Mouse (Mus musculus): ENCODE data around the gene Chit1. TPM values are rescaled to one million over a fixed set of nuclear protein-coding genes. Genes with fewer than 3 reads are reported as not detected.

Gene Chit1
- polyA plus RNA-seq, 1 experiment from 2014 or later = 0.35 TPM

GRCm38 (mm10) chr1:134122195-134122594 lies 11.2 kb downstream of the Chit1 start:
- ATAC-seq (ENCODE audit: low FRiP score) = no peak
- no peaks in the 10 kb centered on the region for H3K9me3 ChIP-seq
- H3K4me3 ChIP-seq = no peak overlapping the region

GRCm38 (mm10) chr1:134133316-134133715 lies 22.3 kb downstream of the Chit1 start:
- no peaks in the 10 kb centered on the region for H3K4me1 ChIP-seq (replicated peaks)
- no peak overlapping the region for H3K9ac ChIP-seq
- no peak overlapping the region for H3K4me3 ChIP-seq
- ATAC-seq (ENCODE audit: low FRiP score) = no peak
- H3K27me3 ChIP-seq = no peaks in the 10 kb centered on the region
- 65% methylated on average over 11 of the region's 11 CpGs for WGBS
- no peaks in the 10 kb centered on the region for H3K36me3 ChIP-seq
- no peaks in the 10 kb centered on the region for H3K9me3 ChIP-seq
- no peak overlapping the region for H3K4me2 ChIP-seq
- no peak overlapping the region for H3K27ac ChIP-seq

More at GRCm38 (mm10) chr1:134122195-134122594, 11.2 kb downstream of the Chit1 start:
- Histone ChIP-seq H3K9ac (no peak overlapping the region), H3K27ac (no peak overlapping the region), H3K4me1 (replicated peaks) (no peaks in the 10 kb centered on the region; the same call in 1 of the 2 replicates), H3K36me3 (no peaks in the 10 kb centered on the region), H3K4me2 (no peak overlapping the region), H3K27me3 (no peaks in the 10 kb centered on the region)
- WGBS = 57% methylated on average over 9 of the region's 9 CpGs

- H3K4me3 ChIP-seq = no peak overlapping the region
Observed at GRCm38 (mm10) chr1:134136351-134136750, 25.3 kb downstream of the Chit1 start.

GRCm38 (mm10) chr1:134138424-134138823 lies 27.4 kb downstream of the Chit1 start:
- WGBS = 93% methylated on average over 9 of the region's 9 CpGs

More at GRCm38 (mm10) chr1:134136351-134136750, 25.3 kb downstream of the Chit1 start:
- Histone ChIP-seq H3K27me3 (0 out of 2 replicates have a peak, but pooled peaks cover 3% of the 10 kb centered on the region), H3K4me1 (replicated peaks) (peaks cover 1% of the 10 kb centered on the region; the same call in 1 of the 2 replicates), H3K36me3 (no peaks in the 10 kb centered on the region), H3K9ac (no peak overlapping the region), H3K4me2 (no peak overlapping the region), H3K27ac (no peak overlapping the region), H3K9me3 (no peaks in the 10 kb centered on the region)
- no peak for ATAC-seq (ENCODE audit: low FRiP score)
- 64% methylated on average over 3 of the region's 3 CpGs for WGBS

GRCm38 (mm10) chr1:134142363-134142794 lies 31.3 kb downstream of the Chit1 start:
- H3K36me3 ChIP-seq = no peaks in the 10 kb centered on the region
- no peak overlapping the region for H3K4me2 ChIP-seq
- H3K9ac ChIP-seq = no peak overlapping the region
- WGBS = 18% methylated on average over 4 of the region's 4 CpGs
- no peaks in the 10 kb centered on the region for H3K9me3 ChIP-seq
- H3K4me3 ChIP-seq = no peak overlapping the region
- ATAC-seq (ENCODE audit: low FRiP score) = peak; percentile 69
- H3K27me3 ChIP-seq = 0 out of 2 replicates have a peak, but pooled peaks cover 6% of the 10 kb centered on the region
- H3K4me1 ChIP-seq (replicated peaks) = peaks cover 27% of the 10 kb centered on the region
- peak overlapping the region; percentile 82 for H3K27ac ChIP-seq

More at GRCm38 (mm10) chr1:134138424-134138823, 27.4 kb downstream of the Chit1 start:
- H3K4me3 ChIP-seq = no peak overlapping the region
- peaks cover 22% of the 10 kb centered on the region for H3K4me1 ChIP-seq (replicated peaks)
- H3K9ac ChIP-seq = no peak overlapping the region
- H3K4me2 ChIP-seq = no peak overlapping the region
- H3K27ac ChIP-seq = no peak overlapping the region
- no peak for ATAC-seq (ENCODE audit: low FRiP score)
- H3K9me3 ChIP-seq = no peaks in the 10 kb centered on the region
- H3K36me3 ChIP-seq = no peaks in the 10 kb centered on the region
- H3K27me3 ChIP-seq = 0 out of 2 replicates have a peak, but pooled peaks cover 3% of the 10 kb centered on the region

GRCm38 (mm10) chr1:134146066-134146465 lies 35.0 kb downstream of the Chit1 start:
- no peak overlapping the region for H3K27ac ChIP-seq
- H3K4me1 ChIP-seq (replicated peaks) = peaks cover 27% of the 10 kb centered on the region
- no peak overlapping the region for H3K9ac ChIP-seq
- no peak overlapping the region for H3K4me2 ChIP-seq
- H3K9me3 ChIP-seq = no peaks in the 10 kb centered on the region
- no peaks in the 10 kb centered on the region for H3K36me3 ChIP-seq
- WGBS = 81% methylated on average over 8 of the region's 8 CpGs
- no peak for ATAC-seq (ENCODE audit: low FRiP score)
- 0 out of 2 replicates have a peak, but pooled peaks cover 3% of the 10 kb centered on the region for H3K27me3 ChIP-seq
- H3K4me3 ChIP-seq = no peak overlapping the region

GRCm38 (mm10) chr1:134150076-134150475 lies 39.0 kb downstream of the Chit1 start:
- Histone ChIP-seq H3K4me3 (no peak overlapping the region), H3K4me2 (no peak overlapping the region), H3K36me3 (no peaks in the 10 kb centered on the region), H3K27me3 (no peaks in the 10 kb centered on the region), H3K9ac (no peak overlapping the region), H3K9me3 (no peaks in the 10 kb centered on the region), H3K27ac (no peak overlapping the region), H3K4me1 (replicated peaks) (0 out of 2 replicates have a peak, but pooled peaks cover 2% of the 10 kb centered on the region)
- 66% methylated on average over 8 of the region's 8 CpGs for WGBS
- no peak for ATAC-seq (ENCODE audit: low FRiP score)

GRCm38 (mm10) chr1:134150745-134151144 lies 39.7 kb downstream of the Chit1 start:
- no peak overlapping the region for H3K4me2 ChIP-seq
- 93% methylated on average over 9 of the region's 9 CpGs for WGBS

GRCm38 (mm10) chr1:134151655-134152412 lies 40.8 kb downstream of the Chit1 start:
- no peak overlapping the region for H3K27ac ChIP-seq
- no peaks in the 10 kb centered on the region for H3K36me3 ChIP-seq
- 0 out of 2 replicates have a peak, but pooled peaks cover 2% of the 10 kb centered on the region for H3K4me1 ChIP-seq (replicated peaks)
- H3K4me2 ChIP-seq = no peak overlapping the region
- H3K27me3 ChIP-seq = no peaks in the 10 kb centered on the region
- no peak overlapping the region for H3K4me3 ChIP-seq
- ATAC-seq (ENCODE audit: low FRiP score) = peak; percentile 77
- WGBS = 37% methylated on average over 13 of the region's 13 CpGs
- no peak overlapping the region for H3K9ac ChIP-seq
- H3K9me3 ChIP-seq = no peaks in the 10 kb centered on the region

More at GRCm38 (mm10) chr1:134150745-134151144, 39.7 kb downstream of the Chit1 start:
- Histone ChIP-seq H3K4me1 (replicated peaks) (0 out of 2 replicates have a peak, but pooled peaks cover 2% of the 10 kb centered on the region), H3K27ac (no peak overlapping the region), H3K36me3 (no peaks in the 10 kb centered on the region), H3K27me3 (no peaks in the 10 kb centered on the region), H3K9me3 (no peaks in the 10 kb centered on the region), H3K9ac (no peak overlapping the region), H3K4me3 (no peak overlapping the region)
- ATAC-seq (ENCODE audit: low FRiP score) = 0 out of 2 replicates have a peak, but pooled peaks have one; percentile 51

GRCm38 (mm10) chr1:134152626-134153590 lies 41.9 kb downstream of the Chit1 start:
- H3K27me3 ChIP-seq = no peaks in the 10 kb centered on the region
- H3K4me2 ChIP-seq = no peak overlapping the region
- H3K27ac ChIP-seq = no peak overlapping the region
- WGBS = 79% methylated on average over 21 of the region's 21 CpGs
- no peaks in the 10 kb centered on the region for H3K9me3 ChIP-seq
- H3K4me3 ChIP-seq = no peak overlapping the region
- no peak for ATAC-seq (ENCODE audit: low FRiP score)
- no peak overlapping the region for H3K9ac ChIP-seq
- H3K36me3 ChIP-seq = no peaks in the 10 kb centered on the region
- 0 out of 2 replicates have a peak, but pooled peaks cover 2% of the 10 kb centered on the region for H3K4me1 ChIP-seq (replicated peaks)

- Histone ChIP-seq H3K9ac (no peak overlapping the region), H3K27me3 (no peaks in the 10 kb centered on the region), H3K27ac (no peak overlapping the region), H3K9me3 (no peaks in the 10 kb centered on the region), H3K4me3 (no peak overlapping the region), H3K4me1 (replicated peaks) (0 out of 2 replicates have a peak, but pooled peaks cover 2% of the 10 kb centered on the region), H3K36me3 (no peaks in the 10 kb centered on the region), H3K4me2 (no peak overlapping the region)
- no peak for ATAC-seq (ENCODE audit: low FRiP score)
- WGBS = 86% methylated on average over 3 of the region's 3 CpGs
Observed at GRCm38 (mm10) chr1:134154121-134154520, 43.1 kb downstream of the Chit1 start.

GRCm38 (mm10) chr1:134154655-134155054 lies 43.6 kb downstream of the Chit1 start:
- Histone ChIP-seq H3K4me1 (replicated peaks) (0 out of 2 replicates have a peak, but pooled peaks cover 2% of the 10 kb centered on the region), H3K27me3 (no peaks in the 10 kb centered on the region), H3K9me3 (no peaks in the 10 kb centered on the region), H3K9ac (no peak overlapping the region), H3K4me3 (no peak overlapping the region), H3K4me2 (no peak overlapping the region), H3K36me3 (no peaks in the 10 kb centered on the region), H3K27ac (no peak overlapping the region)
- ATAC-seq (ENCODE audit: low FRiP score) = no peak
- 63% methylated on average over 3 of the region's 3 CpGs for WGBS
